Mouse (Mus musculus): ENCODE measurements around the gene Smco4.

DNA sequence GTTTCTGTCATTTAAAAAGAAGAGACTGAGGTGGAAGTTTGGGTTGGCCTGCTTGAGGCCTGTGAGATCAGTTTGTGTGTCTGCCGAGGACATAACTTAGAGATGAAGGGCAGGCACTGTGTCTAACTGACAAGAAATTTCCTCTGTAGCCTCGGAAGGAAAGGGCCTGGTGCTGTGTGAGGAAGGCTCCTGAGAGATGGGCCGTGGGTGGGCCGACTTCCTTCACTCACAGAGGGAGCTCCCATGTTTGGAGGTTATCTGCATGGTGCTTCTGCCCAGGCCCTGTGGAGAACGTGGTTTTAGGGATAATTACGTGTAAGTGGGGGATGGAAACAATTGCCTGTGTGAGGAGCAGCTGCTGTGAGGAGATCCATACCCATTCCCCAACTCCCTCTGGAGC lies 10.6 kb downstream of the Smco4 start:
- TF ChIP-seq TAL1 (IDR thresholded peaks at IDR 0.05; ENCODE audit: low read length) (no peak), GATA1 (IDR thresholded peaks at IDR 0.05; ENCODE audit: low read length) (no peak)
